Mouse (Mus musculus) skeletal muscle tissue, postnatal 0 days (tissue): ENCODE results near the gene Ankmy1. TPM values are rescaled to one million over a fixed set of nuclear protein-coding genes. Genes with fewer than 3 reads are reported as not detected.

Experiments used
- microRNA counts: library from miRNA; unstranded; fragments of <30 nt; microRNA quantifications from one replicate; lab custom pipeline; 2015
- microRNA-seq, 2 experiments: library from miRNA; unstranded; fragments of <30 nt; microRNA quantifications; one replicate each; pipeline ENCODE4; 2016
- polyA plus RNA-seq: library from polyadenylated mRNA; unstranded; fragments of >200 nt; fragmentation: Nextera tagmentation; extraction: Ambion mirVana; gene quantifications from 2 replicates; pipeline ENCODE4 v1.2.1, GENCODE M21; 2015

The Ankmy1 gene
- 1.0 and 1.1 TPM in 2 replicates for polyA plus RNA-seq

GRCm38 (mm10) chr1:92902786-92903185, at the start of gene Ankmy1:
Gene Ankmy1 (minus strand): TSS chr1:92902906.

GRCm38 (mm10) chr1:92950607-92951006, 47.9 kb upstream of the Ankmy1 start, which contains the start of gene Gpr35:
Gene Gpr35 (plus strand): TSS chr1:92950865.

DNA sequence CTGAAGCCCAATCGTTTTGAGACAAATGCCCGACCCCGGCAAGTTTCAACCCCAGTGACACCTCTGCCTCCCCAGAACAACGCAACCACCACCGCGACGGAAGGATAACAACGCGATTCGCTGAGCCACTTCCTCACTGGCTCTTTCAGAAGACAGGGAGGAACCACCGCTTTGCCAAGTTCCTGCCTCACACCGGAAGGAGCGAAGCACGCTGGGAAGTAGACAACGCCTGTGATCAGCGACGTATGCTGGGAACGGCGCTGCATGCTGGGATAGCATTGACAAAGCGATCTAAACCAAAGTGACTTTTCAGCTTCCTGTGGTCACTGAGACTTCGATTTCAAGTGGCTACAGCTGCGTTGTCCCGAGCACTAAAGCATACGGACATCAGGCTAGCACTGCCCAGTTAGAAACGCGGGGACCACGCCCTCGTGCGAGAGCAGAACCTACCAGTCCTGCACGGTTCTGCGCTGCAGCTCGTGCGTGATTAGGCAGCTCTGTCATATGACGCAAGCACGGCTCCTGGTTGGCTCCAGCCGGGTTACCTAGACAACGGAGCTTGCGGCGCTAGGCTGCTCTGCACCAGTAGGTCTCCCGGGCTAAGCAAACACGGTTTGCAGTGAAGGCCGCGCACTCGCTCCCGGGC, 31.6 kb upstream of the Ankmy1 start, which contains the start of gene Capn10:
Gene Capn10 (plus strand): TSS at position 195 of the 646 bp plus-strand sequence.

DNA sequence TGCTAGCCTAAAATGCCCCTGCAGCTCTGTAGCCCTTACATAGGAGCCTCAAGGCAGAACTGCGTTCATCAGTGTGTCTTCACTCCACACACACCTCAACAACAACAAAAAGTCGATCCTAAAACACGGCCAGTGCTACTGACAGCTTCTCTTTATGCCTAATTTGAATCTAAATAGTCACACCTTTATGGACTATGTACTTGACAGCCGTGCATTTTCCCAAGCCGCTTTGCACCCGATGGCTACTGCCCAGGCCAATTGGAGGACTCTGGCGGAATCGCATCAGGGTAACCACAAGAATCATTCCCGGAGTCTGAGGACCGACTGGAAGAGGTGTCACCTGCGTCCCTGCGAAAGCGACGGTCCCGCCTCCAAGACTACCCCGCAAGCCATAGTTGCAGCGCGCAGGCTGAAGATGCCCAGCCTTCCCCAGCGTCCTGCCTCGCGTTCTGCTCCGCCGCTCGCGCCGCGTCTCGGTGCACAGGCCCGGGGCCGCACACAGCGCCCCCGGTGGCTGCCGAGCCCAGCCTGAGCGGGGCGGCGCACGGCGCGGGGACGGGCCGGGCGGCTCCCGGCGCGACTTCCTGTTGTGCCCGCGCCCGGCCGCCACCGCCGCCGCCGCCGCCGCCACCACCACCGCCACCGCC, 7.7 kb upstream of the Ankmy1 start, which contains the start of gene Rnpepl1:
Gene Rnpepl1 (plus strand): TSS at position 545 of the 647 bp plus-strand sequence.

DNA sequence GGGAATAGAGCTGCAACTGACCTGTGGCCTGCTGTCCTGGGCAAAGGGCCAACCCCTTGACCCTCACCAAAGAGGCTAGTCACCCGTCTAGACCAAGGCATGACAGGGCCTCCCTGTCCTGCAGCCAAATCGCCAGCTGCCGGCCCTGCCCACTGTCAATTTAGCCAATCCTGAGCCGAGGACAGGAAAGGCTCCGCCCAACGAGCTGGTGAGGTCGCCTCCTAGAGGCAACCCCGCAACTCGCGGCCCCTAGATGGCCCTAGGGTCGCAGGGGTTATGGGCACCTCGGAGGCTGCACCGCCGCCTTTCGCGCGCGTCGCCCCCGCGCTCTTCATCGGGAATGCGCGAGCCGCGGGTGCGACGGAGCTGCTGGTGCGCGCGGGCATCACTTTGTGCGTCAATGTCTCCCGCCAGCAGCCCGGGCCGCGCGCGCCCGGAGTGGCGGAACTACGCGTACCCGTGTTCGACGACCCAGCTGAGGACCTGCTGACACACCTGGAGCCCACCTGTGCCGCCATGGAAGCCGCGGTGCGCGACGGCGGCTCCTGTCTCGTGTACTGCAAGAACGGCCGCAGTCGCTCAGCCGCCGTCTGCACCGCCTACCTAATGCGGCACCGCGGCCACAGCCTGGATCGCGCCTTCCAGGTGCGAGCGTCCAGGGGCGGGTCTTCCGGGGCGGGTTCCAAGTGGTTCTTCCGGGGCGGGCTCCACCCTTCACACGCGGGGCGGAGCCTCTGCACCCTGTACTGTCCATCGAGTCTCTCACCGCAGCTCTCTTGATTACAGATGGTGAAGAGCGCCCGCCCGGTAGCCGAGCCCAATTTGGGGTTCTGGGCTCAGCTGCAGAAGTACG, 4.3 kb upstream of the Ankmy1 start, which contains the start of gene Dusp28:
Gene Dusp28 (plus strand): TSS at position 203 of the 853 bp plus-strand sequence.

GRCm38 (mm10) chr1:92831188-92832001, 71.3 kb downstream of the Ankmy1 start, which contains the start of gene Gpc1:
Gene Gpc1 (plus strand): TSS chr1:92831645.

MicroRNA genes within 50 kb of the gene (microRNA counts, 519-probe panel; counts per million panel counts)
- microRNA mmu-miR-149 (lab: Ali Mortazavi, UCI): 4,865 counts per million, percentile 86 among the panel's probes with 10 or more counts

Small RNA genes lying within 50 kb of the gene (microRNA-seq; reads per million reads assigned to microRNA genes)
- gene Mir149: 4,501 to 6,187 reads per million in 2 experiments

Other genes with a start within 250 kb of the Ankmy1 start
- gene Gpc1, start 71.3 kb downstream of the Ankmy1 start, polyA plus RNA-seq: 97.0 and 104 TPM in 2 replicates
- gene Dusp28, start 4.1 kb upstream of the Ankmy1 start, polyA plus RNA-seq: 32.9 and 33.9 TPM in 2 replicates
- 34.0 and 35.5 TPM in 2 replicates for gene Rnpepl1, start 7.9 kb upstream of the Ankmy1 start, polyA plus RNA-seq
- 9.1 and 10.5 TPM in 2 replicates for gene Capn10, start 31.5 kb upstream of the Ankmy1 start, polyA plus RNA-seq
- 0.05 and 0.12 TPM in 2 replicates for gene Gpr35, start 48.0 kb upstream of the Ankmy1 start, polyA plus RNA-seq
- not detected in 2 replicates for gene Aqp12, start 103.4 kb upstream of the Ankmy1 start, polyA plus RNA-seq
- 2.5 and 3.0 TPM in 2 replicates for gene Kif1a, start 199.0 kb upstream of the Ankmy1 start, polyA plus RNA-seq
- 0.24 and 0.27 TPM in 2 replicates for gene Agxt, start 232.3 kb upstream of the Ankmy1 start, polyA plus RNA-seq